Mouse (Mus musculus) left cerebral cortex, adult 8-10 months (tissue): ENCODE measurements around the gene Gm20538. TPM values are rescaled to one million over a fixed set of nuclear protein-coding genes. Genes with fewer than 3 reads are reported as not detected.

Experiments
- DNase-seq, 2 experiments: peaks; one replicate each; pipeline ENCODE4 v3.0.0; 2022; ENCODE audit warnings: low spot score in 2 of 2
- total RNA-seq, 4 experiments: library from RNA; stranded (reverse); gene quantifications; 2 replicates each; pipeline ENCODE4 v1.2.4; 2022

Gm20538 gene
- total RNA-seq: not detected

- DNase-seq: no peak
Observed at GRCm38 (mm10) chr19:44552731-44553130, at the start of gene Gm20538. TSS of gene Gm20538 (minus strand) at chr19:44552831.

GRCm38 (mm10) chr19:44594180-44594579, 41.5 kb upstream of the Gm20538 start:
- no peak for DNase-seq

GRCm38 (mm10) chr19:44591638-44592037, 39.0 kb upstream of the Gm20538 start:
- DNase-seq: no peak

GRCm38 (mm10) chr19:44590992-44591391, 38.4 kb upstream of the Gm20538 start:
- no peak for DNase-seq

- no peak for DNase-seq
Observed at GRCm38 (mm10) chr19:44589591-44590223, 37.1 kb upstream of the Gm20538 start.

- no peak for DNase-seq
Observed at GRCm38 (mm10) chr19:44588036-44588435, 35.4 kb upstream of the Gm20538 start.

- DNase-seq: peak; percentile 75 to 93
Observed at GRCm38 (mm10) chr19:44582638-44583309, 30.1 kb upstream of the Gm20538 start.

GRCm38 (mm10) chr19:44582103-44582502, 29.5 kb upstream of the Gm20538 start:
- DNase-seq: no peak

- no peak for DNase-seq
Observed at GRCm38 (mm10) chr19:44578038-44578437, 25.4 kb upstream of the Gm20538 start.

GRCm38 (mm10) chr19:44576275-44576674, 23.6 kb upstream of the Gm20538 start:
- DNase-seq: no peak

- DNase-seq: no peak
Observed at GRCm38 (mm10) chr19:44567763-44568162, 15.1 kb upstream of the Gm20538 start.

GRCm38 (mm10) chr19:44564006-44564405, 11.4 kb upstream of the Gm20538 start:
- DNase-seq: no peak

- peak; percentile 92 to 93 for DNase-seq
Observed at GRCm38 (mm10) chr19:44562652-44563206, 10.1 kb upstream of the Gm20538 start, which contains the start of gene Hif1an. TSS of gene Hif1an (plus strand) at chr19:44562850.

GRCm38 (mm10) chr19:44554861-44555590, 2.4 kb upstream of the Gm20538 start, which contains the start of gene Ndufb8:
TSS of gene Ndufb8 (minus strand) at chr19:44555440.
- DNase-seq: peak; percentile 87 to 97

GRCm38 (mm10) chr19:44554490-44554860, 1.8 kb upstream of the Gm20538 start:
- no peak for DNase-seq

- DNase-seq: no peak
Observed at GRCm38 (mm10) chr19:44553286-44553685, 655 bp upstream of the Gm20538 start.

- no peak for DNase-seq
Observed at GRCm38 (mm10) chr19:44545321-44546041, 7.2 kb downstream of the Gm20538 start, which contains the start of gene Sec31b. TSS of gene Sec31b (minus strand) at chr19:44545864.

GRCm38 (mm10) chr19:44544775-44545174, 7.9 kb downstream of the Gm20538 start:
- peak in 1 of 2 experiments; percentile 32 for DNase-seq

- DNase-seq: no peak
Observed at GRCm38 (mm10) chr19:44544372-44544771, 8.3 kb downstream of the Gm20538 start.

GRCm38 (mm10) chr19:44542694-44543178, 9.9 kb downstream of the Gm20538 start:
- no peak for DNase-seq

- DNase-seq: no peak
Observed at GRCm38 (mm10) chr19:44537416-44537815, 15.2 kb downstream of the Gm20538 start.
